Mouse (Mus musculus) hindbrain, embryonic 11.5 days (tissue): ENCODE data around the gene Alkbh2. TPM values are rescaled to one million over a fixed set of nuclear protein-coding genes. Genes with fewer than 3 reads are reported as not detected.

Experiments used
- ATAC-seq: fragments of 200-750 bp; cut with Nextera tagmentation; 2 replicates; pipeline ENCODE4 v1.8.0; 2017; ENCODE audit warnings: mild to moderate bottlenecking, moderate TSS enrichment, moderate library complexity; ENCODE audit not compliant: low FRiP score
- DNase-seq: peaks from one replicate; pipeline ENCODE4 v3.0.0-alpha.2; 2015; ENCODE audit warnings: low spot score
- H3K27ac ChIP-seq: fragments of 300-500 bp; sonication (generic); 2 replicates; pipeline ENCODE4 v1.5.1; 2014; ENCODE audit warnings: mild to moderate bottlenecking, low read depth, low read length
- H3K27me3 ChIP-seq: fragments of 300-500 bp; sonication (generic); 2 replicates; pipeline ENCODE4 v1.6.1; 2014; ENCODE audit warnings: mild to moderate bottlenecking, low read length, moderate library complexity, mixed read lengths; ENCODE audit not compliant: control insufficient read depth, insufficient read depth
- H3K36me3 ChIP-seq: fragments of 300-500 bp; sonication (generic); 2 replicates; pipeline ENCODE4 v1.6.1; 2014; ENCODE audit warnings: mild to moderate bottlenecking, low read length, moderate library complexity, mixed read lengths; ENCODE audit not compliant: control insufficient read depth, insufficient read depth
- H3K4me1 ChIP-seq: fragments of 300-500 bp; sonication (generic); replicated peaks from 2 replicates; pipeline ENCODE4 v1.6.1; 2014; ENCODE audit warnings: low read length, mixed read lengths; ENCODE audit not compliant: control insufficient read depth, insufficient read depth
- H3K4me2 ChIP-seq: fragments of 300-500 bp; sonication (generic); replicated peaks from 2 replicates; pipeline ENCODE4 v1.6.1; 2014; ENCODE audit warnings: mild to moderate bottlenecking, low read depth, low read length
- H3K4me3 ChIP-seq: fragments of 300-500 bp; sonication (generic); 2 replicates; pipeline ENCODE4 v1.5.1; 2014; ENCODE audit warnings: low read depth, low read length
- H3K9ac ChIP-seq: fragments of 300-500 bp; sonication (generic); 2 replicates; pipeline ENCODE4 v1.6.1; 2014; ENCODE audit warnings: low read depth, low read length
- H3K9me3 ChIP-seq: fragments of 300-500 bp; sonication (generic); 2 replicates; pipeline ENCODE4 v1.6.1; 2016; ENCODE audit warnings: low read length; ENCODE audit not compliant: control insufficient read depth
- WGBS: fragments of 180-500 bp; shearing (Covaris S2); extraction: QIAGEN DNeasy Blood & Tissue Kit; methylation state at CpG from one replicate; pipeline ENCODE4 v1.1.7; 2014; 5-methylcytosine and 5-hydroxymethylcytosine counted together
- polyA plus RNA-seq: library from polyadenylated mRNA; unstranded; fragments of >200 nt; fragmentation: Nextera tagmentation; extraction: Ambion mirVana; gene quantifications from 2 replicates; pipeline ENCODE4 v1.2.1, GENCODE M21; 2014

Alkbh2 gene
- polyA plus RNA-seq = 9.4 and 9.8 TPM in 2 replicates

DNA sequence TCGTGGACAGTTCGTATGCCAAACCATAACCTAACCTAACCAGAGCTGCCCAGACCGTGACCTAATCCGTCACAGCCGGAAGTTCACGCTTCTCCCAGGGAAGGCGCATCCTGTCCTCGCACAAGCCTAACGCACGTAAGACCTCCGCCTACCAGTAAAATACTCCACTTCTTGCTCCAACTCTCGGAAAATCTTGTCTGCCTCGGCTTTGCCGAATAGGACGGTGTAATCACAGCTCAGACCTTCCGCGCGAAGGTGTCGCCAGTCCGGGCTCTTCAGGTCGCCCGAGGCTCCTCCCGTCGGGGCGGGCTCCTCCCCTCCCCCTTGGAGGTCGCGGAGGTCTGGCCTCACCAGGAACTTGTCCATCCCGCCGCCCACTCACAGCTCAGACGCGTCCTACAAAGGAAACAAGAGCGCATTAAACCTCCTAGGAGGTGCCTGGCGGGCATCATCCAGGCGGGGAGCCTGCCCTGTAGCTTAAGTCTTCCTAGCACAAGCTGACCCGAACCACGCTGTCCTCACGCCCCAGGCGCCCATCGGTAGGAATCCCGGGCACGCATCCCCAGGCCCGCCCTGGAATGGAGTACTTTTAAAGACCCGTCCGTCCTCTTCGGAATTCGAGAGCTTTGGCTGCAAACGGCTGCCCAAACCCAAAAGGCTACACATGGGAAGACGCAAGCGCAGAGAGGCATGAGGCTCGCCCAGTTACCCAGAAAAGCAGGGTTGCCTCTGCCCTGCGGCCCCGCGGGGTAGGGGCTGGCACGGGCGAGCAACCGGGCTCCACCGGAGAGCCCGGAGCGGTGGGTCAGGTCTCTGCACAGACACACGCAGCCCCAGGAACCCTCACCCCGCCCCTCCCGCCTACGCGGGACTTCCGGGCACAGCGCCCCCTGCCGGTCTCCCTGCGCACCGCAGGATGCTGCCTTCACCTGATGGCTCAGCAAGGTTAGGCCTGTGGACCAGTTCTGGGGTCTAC lies at the start of gene Alkbh2:
Gene Alkbh2 (minus strand): TSS at position 845 of the 976 bp plus-strand sequence.
- peak within 1 kb of the TSS; percentile 91 for H3K4me2 ChIP-seq
- ATAC-seq = peak; percentile 46
- peak within 1 kb of the TSS; percentile 83 for H3K27ac ChIP-seq
- peak within 1 kb of the TSS; percentile 59 for H3K4me3 ChIP-seq
- under 1% methylated on average over 69 of the region's 69 CpGs for WGBS
- 0 out of 2 replicates have a peak, but pooled peaks cover 2% of the 10 kb centered on the region for H3K4me1 ChIP-seq
- DNase-seq = peak; percentile 96
- H3K9me3 ChIP-seq = no peaks in the 10 kb centered on the region
- peak within 1 kb of the TSS; percentile 73 for H3K9ac ChIP-seq
- peaks cover 4% of the 10 kb centered on the region; the same call in 1 of the 2 replicates for H3K36me3 ChIP-seq
- no peaks in the 10 kb centered on the region for H3K27me3 ChIP-seq

DNA sequence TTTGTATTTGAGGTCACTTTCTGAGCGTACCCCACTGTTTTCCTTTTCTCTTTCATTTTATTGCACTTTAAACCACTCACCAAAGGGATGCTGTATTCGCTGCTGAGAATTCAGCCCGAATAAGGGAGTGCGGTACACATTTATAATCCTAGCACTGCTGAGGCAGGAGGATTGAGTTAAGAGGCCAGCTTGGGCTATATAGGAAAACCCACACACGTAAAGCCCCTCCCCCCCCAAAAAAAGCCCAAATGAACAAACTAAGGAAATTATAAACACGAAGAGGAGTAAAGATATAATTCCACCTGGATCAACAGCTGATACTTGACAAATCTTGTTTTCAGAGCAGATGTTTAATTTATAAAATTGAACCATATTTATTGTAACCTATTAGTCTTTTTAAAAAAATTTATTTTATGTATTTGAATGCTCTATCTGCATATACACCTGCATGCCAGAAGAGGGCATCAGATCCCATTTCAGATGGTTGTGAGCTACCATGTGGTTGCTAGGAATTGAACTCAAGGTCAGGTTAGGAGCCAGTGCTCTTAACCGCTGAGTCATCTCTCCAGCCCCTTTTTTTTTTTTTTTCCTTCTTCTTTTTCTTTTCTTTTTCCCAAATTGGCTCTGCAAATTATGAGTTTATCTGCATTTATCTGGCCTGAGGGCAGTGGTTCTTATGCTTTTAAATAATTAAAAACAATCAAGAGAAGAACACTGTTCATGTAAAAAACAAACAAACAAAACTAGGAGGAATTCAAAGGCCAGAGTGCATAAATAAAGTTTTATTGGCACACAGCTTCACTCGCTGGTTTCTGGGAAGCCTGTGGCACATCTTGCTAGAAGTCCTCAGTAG lies 48.8 kb upstream of the Alkbh2 start:
- peaks cover 4% of the 10 kb centered on the region; the same call in 1 of the 2 replicates for H3K4me1 ChIP-seq
- H3K4me2 ChIP-seq = no peak overlapping the region
- no peak for DNase-seq
- 58% methylated on average over 8 of the region's 8 CpGs for WGBS
- peaks cover 5% of the 10 kb centered on the region; the same call in 1 of the 2 replicates for H3K27me3 ChIP-seq
- no peaks in the 10 kb centered on the region for H3K9me3 ChIP-seq
- no peaks in the 10 kb centered on the region for H3K36me3 ChIP-seq
- ATAC-seq = no peak
- H3K9ac ChIP-seq = no peak overlapping the region
- no peak overlapping the region for H3K27ac ChIP-seq
- H3K4me3 ChIP-seq = no peak overlapping the region

DNA sequence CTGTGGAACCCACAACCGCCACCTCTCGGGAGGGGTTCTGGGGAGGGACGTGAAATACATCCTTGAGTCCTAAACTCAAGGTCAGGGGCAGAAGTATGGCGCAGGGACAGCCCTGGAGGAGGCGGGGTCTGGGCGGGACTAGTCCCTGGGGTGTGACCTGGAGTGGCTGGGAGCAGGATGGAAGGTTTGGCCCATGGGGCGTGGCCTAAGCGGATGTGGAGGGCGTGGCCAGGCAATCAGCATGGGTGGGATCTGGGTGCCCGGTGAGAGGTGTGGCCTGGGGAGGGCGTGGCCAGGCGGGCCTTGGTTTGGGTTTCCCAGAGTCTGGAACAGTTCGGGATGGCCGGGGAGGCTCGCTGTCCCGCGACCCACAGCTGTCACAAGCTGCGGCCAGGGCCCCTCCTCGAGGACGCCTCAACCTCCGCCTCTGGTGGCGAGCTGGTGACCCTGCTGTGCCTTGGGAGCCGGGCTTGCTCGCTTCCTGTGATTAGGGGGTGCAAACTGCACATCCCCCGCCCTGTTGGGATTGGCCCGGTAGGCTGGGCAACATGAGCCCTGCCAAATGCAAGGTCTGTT lies 47.7 kb upstream of the Alkbh2 start:
- Histone ChIP-seq H3K9me3 (no peaks in the 10 kb centered on the region), H3K4me3 (peak overlapping the region; percentile 33), H3K36me3 (no peaks in the 10 kb centered on the region), H3K9ac (no peak overlapping the region), H3K27ac (no peak overlapping the region), H3K27me3 (peaks cover 5% of the 10 kb centered on the region; the same call in 1 of the 2 replicates), H3K4me1 (peaks cover 4% of the 10 kb centered on the region; the same call in 1 of the 2 replicates), H3K4me2 (peak overlapping the region; percentile 66)
- WGBS = under 1% methylated on average over 25 of the region's 26 CpGs
- ATAC-seq (peak; percentile 80), DNase-seq (peak; percentile 89)

DNA sequence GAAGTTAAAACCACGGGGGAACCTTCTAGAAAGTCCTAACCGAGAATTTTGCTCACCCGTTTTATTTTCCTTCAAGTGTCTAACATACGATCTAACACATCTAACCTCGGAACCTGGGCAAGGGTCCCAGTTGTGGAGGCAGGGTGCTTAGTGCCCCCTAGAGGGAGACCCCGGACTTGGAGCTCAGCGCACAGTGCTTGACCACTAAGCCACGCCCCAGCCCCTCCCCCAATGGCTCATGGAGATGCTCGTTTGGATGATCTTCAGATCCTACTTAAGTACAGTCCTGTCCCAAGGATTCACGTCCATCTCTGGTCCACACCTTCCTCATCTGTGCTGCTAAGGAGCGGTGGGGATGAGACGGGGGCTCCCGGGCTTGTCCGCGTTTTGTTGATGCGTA lies 46.6 kb upstream of the Alkbh2 start:
- WGBS = 15% methylated on average over 16 of the region's 16 CpGs
- Histone ChIP-seq H3K4me1 (peaks cover 4% of the 10 kb centered on the region; the same call in 1 of the 2 replicates), H3K4me3 (no peak overlapping the region), H3K4me2 (no peak overlapping the region), H3K36me3 (no peaks in the 10 kb centered on the region), H3K9me3 (no peaks in the 10 kb centered on the region), H3K27ac (no peak overlapping the region), H3K9ac (no peak overlapping the region), H3K27me3 (peaks cover 5% of the 10 kb centered on the region; the same call in 1 of the 2 replicates)
- ATAC-seq (no peak), DNase-seq (peak; percentile 80)

DNA sequence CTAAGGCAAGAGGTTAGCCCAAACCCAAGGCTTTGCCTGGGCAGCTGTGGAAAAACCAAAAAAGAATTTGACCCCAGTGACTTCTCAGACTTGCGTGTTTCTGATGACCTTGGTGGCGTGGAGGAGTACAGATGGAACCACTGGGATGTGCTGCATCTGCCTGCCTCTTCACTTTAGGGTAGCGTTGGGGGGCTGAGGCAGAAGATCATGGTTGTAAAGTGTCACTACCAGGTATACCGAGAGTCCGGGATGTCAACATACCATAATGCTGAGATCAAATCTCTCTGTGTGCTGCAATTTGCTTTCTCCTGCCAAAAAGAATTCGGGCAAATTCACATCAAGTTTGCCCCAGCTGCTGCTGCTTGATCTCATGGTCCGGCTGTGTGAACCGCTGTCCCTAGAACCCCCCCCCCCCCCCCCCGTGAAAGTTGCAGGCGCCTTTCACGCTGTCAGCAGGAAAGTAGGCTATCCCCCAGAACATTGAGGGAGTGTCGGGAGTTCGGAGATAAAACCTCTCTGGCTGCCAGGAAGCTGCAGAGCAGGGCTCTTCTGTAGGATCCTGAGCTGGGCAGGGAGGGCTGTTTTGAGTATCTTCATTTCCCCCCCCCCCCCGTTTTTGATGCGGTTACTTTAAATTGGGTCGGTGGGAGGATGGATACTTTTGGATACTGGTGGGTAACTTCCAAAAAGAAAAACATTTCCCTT lies 46.0 kb upstream of the Alkbh2 start:
- peaks cover 5% of the 10 kb centered on the region; the same call in 1 of the 2 replicates for H3K27me3 ChIP-seq
- no peak overlapping the region for H3K4me2 ChIP-seq
- WGBS = 41% methylated on average over 14 of the region's 16 CpGs
- H3K4me3 ChIP-seq = no peak overlapping the region
- no peaks in the 10 kb centered on the region for H3K36me3 ChIP-seq
- no peaks in the 10 kb centered on the region for H3K9me3 ChIP-seq
- H3K4me1 ChIP-seq = peaks cover 4% of the 10 kb centered on the region; the same call in 1 of the 2 replicates
- H3K27ac ChIP-seq = no peak overlapping the region
- ATAC-seq (no peak), DNase-seq (no peak)
- no peak overlapping the region for H3K9ac ChIP-seq

DNA sequence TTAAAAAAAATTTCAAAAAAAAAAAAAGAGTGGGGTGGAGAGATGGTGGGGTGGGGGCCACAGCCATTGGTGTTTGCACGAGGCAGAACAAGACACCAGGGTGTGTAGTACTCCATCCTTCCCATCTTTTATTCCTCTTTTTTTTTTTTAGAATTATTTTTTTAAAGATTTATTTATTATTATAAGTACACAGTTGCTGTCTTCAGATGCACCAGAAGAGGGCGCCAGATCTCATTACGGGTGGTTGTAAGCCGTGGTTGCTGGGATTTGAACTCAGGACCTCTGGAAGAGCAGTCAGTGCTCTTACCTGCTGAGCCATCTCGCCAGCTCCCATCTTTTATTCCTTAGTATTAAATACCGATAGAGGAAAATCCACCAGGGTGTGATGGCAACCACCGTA lies 45.4 kb upstream of the Alkbh2 start:
- Histone ChIP-seq H3K4me3 (no peak overlapping the region), H3K36me3 (no peaks in the 10 kb centered on the region), H3K4me2 (no peak overlapping the region), H3K27me3 (peaks cover 5% of the 10 kb centered on the region; the same call in 1 of the 2 replicates), H3K27ac (no peak overlapping the region), H3K9me3 (no peaks in the 10 kb centered on the region), H3K4me1 (peaks cover 4% of the 10 kb centered on the region; the same call in 1 of the 2 replicates), H3K9ac (no peak overlapping the region)
- 72% methylated on average over 7 of the region's 7 CpGs for WGBS
- ATAC-seq (no peak), DNase-seq (no peak)

DNA sequence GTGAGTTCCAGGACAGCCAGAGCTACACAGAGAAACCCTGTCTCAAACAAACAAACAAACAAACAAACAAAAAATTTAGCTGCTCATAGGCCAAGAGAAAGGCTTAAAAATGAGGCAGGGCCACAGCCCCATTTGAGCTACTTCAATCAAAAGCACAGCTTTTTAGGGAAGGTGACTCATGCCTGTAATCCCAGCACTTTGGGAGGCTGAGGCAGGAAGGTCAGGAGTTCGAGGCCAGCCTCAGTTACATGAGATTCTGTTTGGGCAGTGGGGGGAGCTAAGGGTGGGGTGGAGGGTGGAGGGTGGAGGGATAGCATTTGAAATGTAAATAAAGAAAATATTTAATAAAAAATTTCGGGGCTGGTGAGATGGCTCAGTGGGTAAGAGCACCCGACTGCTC lies 44.9 kb upstream of the Alkbh2 start:
- ATAC-seq = no peak
- Histone ChIP-seq H3K4me3 (no peak overlapping the region), H3K4me2 (no peak overlapping the region), H3K4me1 (peaks cover 4% of the 10 kb centered on the region; the same call in 1 of the 2 replicates), H3K27ac (no peak overlapping the region), H3K36me3 (no peaks in the 10 kb centered on the region), H3K9ac (no peak overlapping the region), H3K27me3 (peaks cover 5% of the 10 kb centered on the region; the same call in 1 of the 2 replicates), H3K9me3 (no peaks in the 10 kb centered on the region)
- 89% methylated on average over 3 of the region's 3 CpGs for WGBS
- DNase-seq = no peak
